Mouse (Mus musculus) monocyte, adult 5-6 weeks (primary cell): ENCODE measurements around the gene Def8. TPM values are rescaled to one million over a fixed set of nuclear protein-coding genes. Genes with fewer than 3 reads are reported as not detected.

ENCODE experiments used
- ATAC-seq: fragments of 153-309, 156-312 bp; replicated peaks from 2 replicates; pipeline ENCODE4 v1.8.0; 2017; ENCODE audit warnings: mild to moderate bottlenecking; ENCODE audit not compliant: low TSS enrichment, insufficient number of reproducible peaks, severe bottlenecking, poor library complexity, low FRiP score
- total RNA-seq: library from RNA; stranded (forward); fragments of 200-1000, 200-491, 200-594 nt; gene quantifications from 3 replicates; pipeline ENCODE4 v1.2.3, GENCODE M21; 2017

Def8 gene
- total RNA-seq, 1 experiment from 2014 or later, result 9.7 TPM

GRCm38 (mm10) chr8:123507153-123507552 is 83.8 kb downstream of the Def8 start:
- ATAC-seq, result no peak

- ATAC-seq, result no peak
Observed at GRCm38 (mm10) chr8:123510819-123511218, 87.5 kb downstream of the Def8 start.

Other genes starting within 250 kb of the Def8 start
- not detected in 3 replicates for gene Dpep1, start 237.3 kb upstream of the Def8 start, total RNA-seq
- gene Chmp1a, start 210.8 kb upstream of the Def8 start, total RNA-seq, result 53.4 to 64.6 TPM (median 62.4 TPM) in 3 replicates
- gene Spata33, start 210.7 kb upstream of the Def8 start, total RNA-seq, result not detected in 3 replicates
- 25.8 to 42.8 TPM (median 39.1 TPM) in 3 replicates for gene Cdk10, start 198.7 kb upstream of the Def8 start, total RNA-seq
- 0.85 to 3.6 TPM (median 0.95 TPM) in 3 replicates for gene Spata2l, start 187.3 kb upstream of the Def8 start, total RNA-seq
- 17.2 to 28.0 TPM (median 25.4 TPM) in 3 replicates for gene Zfp276, start 169.3 kb upstream of the Def8 start, total RNA-seq
- gene Vps9d1, start 169.2 kb upstream of the Def8 start, total RNA-seq, result 28.2 to 59.4 TPM (median 54.9 TPM) in 3 replicates
- gene Fanca, start 105.0 kb upstream of the Def8 start, total RNA-seq, result 11.2 to 31.4 TPM (median 24.6 TPM) in 3 replicates
- gene Spire2, start 90.8 kb upstream of the Def8 start, total RNA-seq, result 0.32 TPM in 1 of 3 replicates, not detected in the others
- gene Tcf25, start 49.8 kb upstream of the Def8 start, total RNA-seq, result 415 to 577 TPM (median 562 TPM) in 3 replicates
- not detected in 3 replicates for gene Mc1r, start 16.4 kb upstream of the Def8 start, total RNA-seq
- 0.29 to 0.96 TPM (median 0.76 TPM) in 3 replicates for gene Tubb3, start 12.1 kb upstream of the Def8 start, total RNA-seq
- gene Afg3l1, start 54.4 kb downstream of the Def8 start, total RNA-seq, result 11.3 to 24.6 TPM (median 14.3 TPM) in 3 replicates
- 0.64 TPM in 1 of 3 replicates, not detected in the others for gene Dbndd1, start 91.9 kb downstream of the Def8 start, total RNA-seq
- gene Gas8, start 95.3 kb downstream of the Def8 start, total RNA-seq, result 4.2 to 6.7 TPM (median 5.1 TPM) in 3 replicates
- 0.19 to 1.7 TPM (median 0.86 TPM) in 3 replicates for gene Rhou, start 230.4 kb downstream of the Def8 start, total RNA-seq